Mouse (Mus musculus): ENCODE results near the gene Adpgk.

The Adpgk gene

DNA sequence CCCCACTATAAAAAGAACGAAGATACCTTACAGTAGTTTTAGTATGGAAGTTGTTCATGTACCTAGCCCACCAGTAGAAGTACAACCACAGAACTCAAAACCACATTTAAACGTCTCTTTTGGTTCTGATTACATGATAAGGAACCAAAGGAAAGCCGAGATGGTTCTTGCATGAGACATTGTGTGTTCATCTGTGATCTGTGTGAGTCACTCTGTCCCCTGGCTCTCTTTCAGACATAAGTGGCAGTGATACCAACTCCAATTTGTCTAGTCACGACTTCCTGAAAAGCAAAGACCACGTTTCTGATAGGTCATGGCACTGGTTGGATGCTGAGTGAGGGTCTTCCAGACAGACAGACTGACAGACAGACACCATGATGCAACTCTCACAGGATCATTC lies 77.9 kb downstream of the Adpgk start:
- no peak for DNase-seq (ENCODE audit: extremely low read depth, low read depth, low spot score)

DNA sequence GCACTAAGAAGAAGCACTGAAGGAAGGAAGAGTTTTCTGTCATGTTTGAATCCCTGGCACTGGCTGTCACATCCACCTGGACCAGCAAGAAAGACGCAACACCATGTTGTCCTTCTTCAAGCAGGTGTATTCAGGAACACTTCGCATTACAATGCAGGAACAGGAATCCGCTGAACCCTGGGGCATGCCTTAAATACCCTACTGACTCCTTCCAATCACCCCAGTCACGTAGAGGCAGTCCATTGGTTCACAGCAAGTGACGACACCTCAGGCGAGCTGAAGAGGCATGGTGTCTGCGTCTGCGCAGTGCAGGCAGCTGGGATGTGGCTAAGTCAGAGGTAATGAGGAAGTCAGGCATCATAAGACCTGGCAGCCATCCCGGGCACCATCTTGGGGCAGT lies 78.3 kb downstream of the Adpgk start:
- DNase-seq (ENCODE audit: extremely low read depth, low read depth, low spot score): no peak

Measured in fat pad, adult 2 months (tissue).